Mouse (Mus musculus): Measurements from ENCODE around the gene Ikzf3. TPM values are rescaled to one million over a fixed set of nuclear protein-coding genes. Genes with fewer than 3 reads are reported as not detected.

Gene Ikzf3
- total and polyA plus RNA-seq, 2 experiments, result 0.37 to 1.1 TPM

- DNase-seq (ENCODE audit: extremely low read depth, low read depth, low spot score), result peak; percentile 71
- Histone ChIP-seq H3K79me2 (ENCODE audit: control insufficient read depth, insufficient read depth, low read length) (no peaks in the 10 kb centered on the region), H3K4me1 (ENCODE audit: control insufficient read depth, insufficient read depth, low read length) (peaks cover 3% of the 10 kb centered on the region), H3K27ac (replicated peaks; ENCODE audit: insufficient read depth, low read depth, low read length) (peak within 1 kb of the TSS; percentile 32; the same call in 1 of the 2 replicates), H3K9ac (ENCODE audit: low read depth, low read length) (peak within 1 kb of the TSS; percentile 69), H3K27me3 (ENCODE audit: control insufficient read depth, insufficient read depth, low read length) (peaks cover 8% of the 10 kb centered on the region; the same call in 1 of the 2 replicates), H3K4me3 (ENCODE audit: insufficient read depth, low read depth, low read length) (peak within 1 kb of the TSS; percentile 73), H3K36me3 (ENCODE audit: control insufficient read depth, insufficient read depth, low read length) (no peaks in the 10 kb centered on the region)
- TF ChIP-seq CTCF (IDR thresholded peaks at IDR 0.05; ENCODE audit: low read depth, low read length) (no peak), POLR2A (IDR thresholded peaks at IDR 0.05; ENCODE audit: extremely low read depth, insufficient read depth, low read length) (0 out of 2 replicates have a peak, but pooled peaks have one; percentile 9)
- WGBS, result 2% methylated on average over 51 of the region's 51 CpGs
Observed at GRCm38 (mm10) chr11:98550975-98551828, 5.4 kb upstream of the Ikzf3 start, which contains the start of gene Zpbp2. Gene Zpbp2, plus strand, starts transcription at chr11:98551097.

DNA sequence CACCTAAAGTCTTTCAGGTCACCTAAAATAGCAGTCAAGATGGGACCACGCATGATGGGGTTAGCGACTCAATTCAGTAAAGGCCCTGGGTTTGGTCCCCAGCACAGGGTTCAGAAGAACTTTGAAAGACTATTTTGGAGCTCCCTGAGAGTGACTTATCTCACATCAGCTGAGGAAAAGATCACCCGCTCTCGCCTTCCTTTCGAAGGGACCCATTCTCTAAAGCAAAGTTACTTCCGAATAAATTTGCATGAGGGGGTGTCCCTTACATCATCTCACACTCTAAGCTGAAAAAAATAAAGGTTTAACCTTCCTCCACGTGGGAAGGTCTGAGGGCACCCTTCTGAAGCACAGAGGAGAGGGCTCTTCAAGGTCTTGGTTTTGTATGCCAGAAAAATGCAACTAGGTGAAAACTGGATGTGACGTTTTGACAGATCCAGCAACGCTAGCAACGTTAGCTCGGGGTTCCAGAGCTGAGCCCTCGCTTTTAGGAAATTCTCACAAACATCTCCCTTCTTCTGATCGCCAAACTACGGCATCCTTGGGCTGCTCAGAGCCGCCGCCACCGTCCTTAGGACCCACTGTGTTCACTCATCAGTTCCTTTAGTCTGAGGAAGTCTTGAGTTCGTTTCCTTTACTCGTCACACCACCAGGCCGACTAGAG is 4.6 kb upstream of the Ikzf3 start:
- DNase-seq (ENCODE audit: extremely low read depth, low read depth, low spot score), result no peak

GRCm38 (mm10) chr11:98549363-98549762 is 3.5 kb upstream of the Ikzf3 start:
- no peak overlapping the region for H3K27ac ChIP-seq (replicated peaks; ENCODE audit: insufficient read depth, low read depth, low read length)
- DNase-seq (ENCODE audit: extremely low read depth, low read depth, low spot score), result no peak

More for the DNA sequence above, 4.6 kb upstream of the Ikzf3 start:
- Histone ChIP-seq H3K27me3 (ENCODE audit: control insufficient read depth, insufficient read depth, low read length) (peaks cover 15% of the 10 kb centered on the region), H3K36me3 (ENCODE audit: control insufficient read depth, insufficient read depth, low read length) (no peaks in the 10 kb centered on the region), H3K27ac (replicated peaks; ENCODE audit: insufficient read depth, low read depth, low read length) (no peak overlapping the region), H3K4me3 (ENCODE audit: insufficient read depth, low read depth, low read length) (peak overlapping the region; percentile 73; the same call in 1 of the 2 replicates), H3K4me1 (ENCODE audit: control insufficient read depth, insufficient read depth, low read length) (peaks cover 3% of the 10 kb centered on the region), H3K79me2 (ENCODE audit: control insufficient read depth, insufficient read depth, low read length) (no peaks in the 10 kb centered on the region), H3K9ac (ENCODE audit: low read depth, low read length) (no peak overlapping the region)
- no peak for TF ChIP-seq CTCF (IDR thresholded peaks at IDR 0.05; ENCODE audit: low read depth, low read length)
- no peak for TF ChIP-seq POLR2A (IDR thresholded peaks at IDR 0.05; ENCODE audit: extremely low read depth, insufficient read depth, low read length)
- 18% methylated on average over 20 of the region's 20 CpGs for whole genome bisulfite sequencing

DNA sequence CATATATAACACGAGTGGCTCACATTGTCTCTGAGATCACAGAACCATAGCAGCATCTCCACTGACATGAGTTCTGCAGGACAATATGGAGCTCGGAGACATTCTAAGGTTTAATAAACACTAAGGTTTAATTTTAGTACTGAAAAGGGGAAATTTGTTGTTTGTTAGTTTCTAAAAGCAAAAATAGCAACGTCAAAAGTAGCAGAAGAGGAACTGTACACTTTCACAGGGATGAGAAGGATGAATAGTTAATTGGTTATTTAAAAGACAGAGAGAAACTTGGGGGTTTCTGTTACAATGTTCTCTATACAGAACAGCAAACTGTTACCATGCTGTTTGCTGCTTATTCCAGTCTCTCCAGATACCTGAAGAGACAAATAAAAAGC is 1.5 kb upstream of the Ikzf3 start:
- H3K36me3 ChIP-seq (ENCODE audit: control insufficient read depth, insufficient read depth, low read length), result no peaks in the 10 kb centered on the region
- H3K4me3 ChIP-seq (ENCODE audit: insufficient read depth, low read depth, low read length), result no peak overlapping the region
- DNase-seq (ENCODE audit: extremely low read depth, low read depth, low spot score), result no peak
- WGBS, result 47% methylated on average over 3 of the region's 3 CpGs
- no peaks in the 10 kb centered on the region for H3K79me2 ChIP-seq (ENCODE audit: control insufficient read depth, insufficient read depth, low read length)
- H3K9ac ChIP-seq (ENCODE audit: low read depth, low read length), result no peak overlapping the region
- no peak overlapping the region for H3K27ac ChIP-seq (replicated peaks; ENCODE audit: insufficient read depth, low read depth, low read length)
- peaks cover 16% of the 10 kb centered on the region for H3K27me3 ChIP-seq (ENCODE audit: control insufficient read depth, insufficient read depth, low read length)
- H3K4me1 ChIP-seq (ENCODE audit: control insufficient read depth, insufficient read depth, low read length), result peaks cover 3% of the 10 kb centered on the region
- no peak for TF ChIP-seq CTCF (IDR thresholded peaks at IDR 0.05; ENCODE audit: low read depth, low read length)
- no peak for TF ChIP-seq POLR2A (IDR thresholded peaks at IDR 0.05; ENCODE audit: extremely low read depth, insufficient read depth, low read length)

More at GRCm38 (mm10) chr11:98549363-98549762, 3.5 kb upstream of the Ikzf3 start:
- TF ChIP-seq POLR2A (IDR thresholded peaks at IDR 0.05; ENCODE audit: extremely low read depth, insufficient read depth, low read length), result no peak
- no peak for TF ChIP-seq CTCF (IDR thresholded peaks at IDR 0.05; ENCODE audit: low read depth, low read length)
- H3K27me3 ChIP-seq (ENCODE audit: control insufficient read depth, insufficient read depth, low read length), result peaks cover 16% of the 10 kb centered on the region
- H3K79me2 ChIP-seq (ENCODE audit: control insufficient read depth, insufficient read depth, low read length), result no peaks in the 10 kb centered on the region
- peaks cover 3% of the 10 kb centered on the region for H3K4me1 ChIP-seq (ENCODE audit: control insufficient read depth, insufficient read depth, low read length)
- H3K36me3 ChIP-seq (ENCODE audit: control insufficient read depth, insufficient read depth, low read length), result no peaks in the 10 kb centered on the region
- 68% methylated on average over 4 of the region's 4 CpGs for WGBS
- H3K9ac ChIP-seq (ENCODE audit: low read depth, low read length), result no peak overlapping the region
- H3K4me3 ChIP-seq (ENCODE audit: insufficient read depth, low read depth, low read length), result no peak overlapping the region

- Histone ChIP-seq H3K27me3 (ENCODE audit: control insufficient read depth, insufficient read depth, low read length) (peaks cover 16% of the 10 kb centered on the region), H3K9ac (ENCODE audit: low read depth, low read length) (no peak overlapping the region), H3K79me2 (ENCODE audit: control insufficient read depth, insufficient read depth, low read length) (no peaks in the 10 kb centered on the region), H3K27ac (replicated peaks; ENCODE audit: insufficient read depth, low read depth, low read length) (no peak overlapping the region), H3K4me3 (ENCODE audit: insufficient read depth, low read depth, low read length) (no peak overlapping the region), H3K4me1 (ENCODE audit: control insufficient read depth, insufficient read depth, low read length) (peaks cover 3% of the 10 kb centered on the region), H3K36me3 (ENCODE audit: control insufficient read depth, insufficient read depth, low read length) (no peaks in the 10 kb centered on the region)
- TF ChIP-seq POLR2A (IDR thresholded peaks at IDR 0.05; ENCODE audit: extremely low read depth, insufficient read depth, low read length) (no peak), CTCF (IDR thresholded peaks at IDR 0.05; ENCODE audit: low read depth, low read length) (no peak)
- DNase-seq (ENCODE audit: extremely low read depth, low read depth, low spot score), result no peak
- WGBS, result 40% methylated on average over 12 of the region's 12 CpGs
Observed at GRCm38 (mm10) chr11:98546529-98547307, 887 bp upstream of the Ikzf3 start.
